Mouse (Mus musculus) limb, embryonic 13.5 days (tissue): ENCODE results near the gene Glce. TPM values are rescaled to one million over a fixed set of nuclear protein-coding genes. Genes with fewer than 3 reads are reported as not detected.

Experiments
- ATAC-seq: fragments of 200-750 bp; cut with Nextera tagmentation; 2 replicates; pipeline ENCODE4 v1.8.0; 2017; ENCODE audit warnings: low read depth, moderate number of reproducible peaks, moderate TSS enrichment; ENCODE audit not compliant: low FRiP score
- H3K27ac ChIP-seq: fragments of 300-500 bp; sonication (generic); 2 replicates; pipeline ENCODE4 v1.5.1; 2015; ENCODE audit warnings: inconsistent platforms, mild to moderate bottlenecking, moderate library complexity
- H3K27me3 ChIP-seq: fragments of 300-500 bp; sonication (generic); 2 replicates; pipeline ENCODE4 v1.6.1; 2015; ENCODE audit warnings: mild to moderate bottlenecking, inconsistent platforms
- H3K36me3 ChIP-seq: fragments of 300-500 bp; sonication (generic); 2 replicates; pipeline ENCODE4 v1.6.1; 2015; ENCODE audit warnings: inconsistent platforms, mild to moderate bottlenecking, moderate library complexity
- H3K4me1 ChIP-seq: fragments of 300-500 bp; sonication (generic); 2 replicates; pipeline ENCODE4 v1.6.1; 2015; ENCODE audit warnings: inconsistent platforms
- H3K4me2 ChIP-seq: fragments of 300-500 bp; sonication (generic); replicated peaks from 2 replicates; pipeline ENCODE4 v1.6.1; 2015; ENCODE audit warnings: inconsistent platforms, mild to moderate bottlenecking, moderate library complexity
- H3K4me3 ChIP-seq: fragments of 300-500 bp; sonication (generic); 2 replicates; pipeline ENCODE4 v1.5.1; 2015; ENCODE audit warnings: moderate library complexity, mild to moderate bottlenecking, inconsistent platforms
- H3K9ac ChIP-seq: fragments of 300-500 bp; sonication (generic); 2 replicates; pipeline ENCODE4 v1.6.1; 2015; ENCODE audit warnings: mild to moderate bottlenecking, inconsistent platforms
- H3K9me3 ChIP-seq: fragments of 300-500 bp; sonication (generic); 2 replicates; pipeline ENCODE4 v1.6.1; 2016; ENCODE audit warnings: inconsistent platforms
- WGBS: fragments of 180-500 bp; shearing (Covaris S2); methylation state at CpG from one replicate; pipeline ENCODE4 v1.1.7; 2015; 5-methylcytosine and 5-hydroxymethylcytosine counted together
- polyA plus RNA-seq: library from polyadenylated mRNA; unstranded; fragments of >200 nt; fragmentation: Nextera tagmentation; extraction: Ambion mirVana; gene quantifications from 2 replicates; pipeline ENCODE4 v1.2.1, GENCODE M21; 2015

Glce gene
- polyA plus RNA-seq, result 27.6 and 32.4 TPM in 2 replicates

DNA sequence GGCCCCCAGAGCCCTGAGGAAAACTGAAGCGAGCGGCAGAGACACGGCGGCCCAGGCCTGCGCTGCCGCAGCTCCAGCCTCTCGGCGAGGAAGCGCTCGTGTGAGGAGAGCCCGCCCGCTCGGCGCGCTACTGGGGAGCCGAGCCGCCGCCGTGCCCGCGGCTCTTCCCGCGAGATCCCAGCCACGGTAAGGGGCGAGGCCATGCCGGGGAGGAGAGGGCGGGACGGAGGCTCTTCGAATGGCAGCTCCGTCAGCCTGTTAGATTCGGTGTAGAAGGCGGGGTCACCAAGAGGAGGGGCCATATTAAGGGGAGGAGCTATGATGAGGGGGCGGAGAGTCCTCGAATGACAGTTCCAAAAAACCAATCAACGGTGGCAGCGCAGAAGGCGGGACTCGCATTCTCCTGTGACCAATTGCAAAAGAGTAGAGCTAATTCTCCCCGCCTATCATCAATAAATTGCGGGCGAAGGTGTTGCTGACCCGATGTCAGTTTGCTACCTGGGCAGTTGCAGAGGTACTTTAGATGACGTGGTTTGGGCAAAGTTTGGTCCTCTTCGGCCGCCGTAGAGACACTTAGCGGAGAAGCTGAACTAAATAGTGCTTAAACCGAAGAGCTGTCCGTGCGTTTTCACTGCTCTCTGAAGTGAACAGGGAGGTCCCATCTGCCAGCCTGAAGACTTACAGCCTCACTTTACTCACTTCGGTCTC lies at the start of gene Glce:
TSS of gene Glce (minus strand) at position 148 of the 708 bp plus-strand sequence.
- Histone ChIP-seq H3K4me3 (peak within 1 kb of the TSS; percentile 82), H3K9ac (peak within 1 kb of the TSS; percentile 93), H3K36me3 (no peaks in the 10 kb centered on the region), H3K4me2 (peak within 1 kb of the TSS; percentile 86), H3K27me3 (no peaks in the 10 kb centered on the region), H3K9me3 (no peaks in the 10 kb centered on the region), H3K27ac (peak within 1 kb of the TSS; percentile 91), H3K4me1 (peaks cover 10% of the 10 kb centered on the region)
- under 1% methylated on average over 51 of the region's 51 CpGs for WGBS
- peak; percentile 99 for ATAC-seq

DNA sequence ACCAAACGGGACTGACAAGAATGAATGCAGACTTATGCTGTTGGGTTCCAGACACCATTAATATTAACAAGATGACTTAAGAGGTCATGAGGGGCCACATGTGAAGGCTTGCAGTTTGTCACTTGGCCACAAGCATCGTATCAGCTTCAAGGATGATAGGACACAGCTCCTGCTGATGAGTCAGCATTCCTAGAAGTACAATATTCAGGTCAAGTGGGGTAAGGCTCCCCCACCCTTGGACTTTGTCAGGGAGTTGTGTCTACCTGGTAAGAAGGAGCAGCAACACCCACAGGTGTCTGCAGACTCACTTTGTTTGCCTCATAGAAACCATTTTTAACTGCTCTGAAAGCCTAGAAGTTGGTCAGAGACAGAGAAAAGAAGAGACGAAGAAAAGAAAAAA lies 49.8 kb upstream of the Glce start:
- 75% methylated on average over 3 of the region's 3 CpGs for WGBS

DNA sequence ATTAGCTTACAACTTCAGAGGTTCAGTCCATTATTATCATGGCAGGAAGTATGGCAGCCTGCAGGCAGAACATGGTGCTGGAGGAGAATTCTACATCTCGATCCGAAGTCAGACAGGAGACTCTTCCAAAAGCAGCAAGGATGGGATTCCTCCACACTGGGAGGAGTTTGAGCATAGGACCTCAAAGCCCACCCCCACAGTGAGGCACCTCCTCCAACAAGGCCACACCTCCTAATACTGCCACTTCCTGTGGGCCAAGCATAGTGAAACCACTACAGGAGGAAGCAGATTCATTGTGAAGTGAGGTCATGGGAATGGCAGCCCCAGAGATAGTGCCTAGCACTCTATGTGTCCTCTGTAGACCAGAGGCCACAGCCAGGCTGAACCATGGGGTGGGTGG lies 48.5 kb upstream of the Glce start:
- no peak for ATAC-seq
- H3K27me3 ChIP-seq, result 0 out of 2 replicates have a peak, but pooled peaks cover 5% of the 10 kb centered on the region
- H3K4me3 ChIP-seq, result no peak overlapping the region
- no peak overlapping the region for H3K27ac ChIP-seq
- H3K36me3 ChIP-seq, result no peaks in the 10 kb centered on the region
- no peak overlapping the region for H3K9ac ChIP-seq
- no peak overlapping the region for H3K4me2 ChIP-seq
- WGBS, result 83% methylated on average over 2 of the region's 2 CpGs
- H3K4me1 ChIP-seq, result peaks cover 12% of the 10 kb centered on the region
- H3K9me3 ChIP-seq, result no peaks in the 10 kb centered on the region

More for the DNA sequence above, 49.8 kb upstream of the Glce start:
- H3K9ac ChIP-seq, result no peak overlapping the region
- H3K4me1 ChIP-seq, result no peaks in the 10 kb centered on the region; the same call in 1 of the 2 replicates
- H3K27me3 ChIP-seq, result 0 out of 2 replicates have a peak, but pooled peaks cover 4% of the 10 kb centered on the region
- no peak for ATAC-seq
- no peaks in the 10 kb centered on the region for H3K36me3 ChIP-seq
- H3K27ac ChIP-seq, result no peak overlapping the region
- no peaks in the 10 kb centered on the region for H3K9me3 ChIP-seq
- H3K4me3 ChIP-seq, result no peak overlapping the region
- H3K4me2 ChIP-seq, result no peak overlapping the region

DNA sequence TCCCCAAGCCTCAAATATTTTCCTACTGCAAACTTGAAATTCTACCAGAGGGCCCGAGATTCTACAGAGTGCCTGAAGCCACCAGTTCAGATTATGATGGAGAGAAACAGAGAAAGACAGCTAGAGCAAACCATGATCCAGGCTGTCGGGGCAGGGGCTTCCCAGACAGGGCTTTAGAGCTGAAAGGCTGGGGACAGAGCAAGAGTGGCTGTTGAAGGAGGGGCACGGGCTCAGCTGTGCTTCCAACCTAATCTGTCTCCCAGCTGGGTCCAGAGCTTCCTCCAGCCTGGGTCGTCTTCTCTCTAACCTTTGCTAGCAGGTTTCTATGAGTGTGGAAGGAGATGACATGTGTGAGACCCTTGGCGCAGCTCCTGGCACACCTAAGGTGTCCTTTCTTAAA lies 44.2 kb upstream of the Glce start:
- ATAC-seq, result no peak; the same call in 1 of the 2 replicates

DNA sequence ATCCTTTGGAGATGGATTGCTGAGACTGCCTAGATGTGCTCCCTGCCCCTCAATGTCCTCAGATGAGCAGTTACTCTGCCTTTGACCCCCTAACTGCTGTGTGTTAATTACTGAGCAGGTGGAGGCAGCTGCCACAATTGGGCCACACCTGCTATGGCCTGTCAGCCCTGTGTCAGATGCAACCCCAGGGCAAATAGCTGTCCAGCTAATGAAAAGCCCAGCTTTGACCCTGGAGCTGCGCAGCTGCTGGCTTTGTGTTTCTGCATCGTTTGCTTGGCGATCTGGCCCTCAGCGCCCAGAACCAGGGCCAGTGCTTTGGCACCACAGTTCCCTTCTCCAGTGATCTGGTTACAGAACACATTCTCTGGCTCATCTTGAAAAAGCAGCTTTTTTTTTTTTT lies 43.7 kb upstream of the Glce start:
- Histone ChIP-seq H3K4me1 (peaks cover 25% of the 10 kb centered on the region), H3K4me3 (no peak overlapping the region), H3K4me2 (no peak overlapping the region), H3K27me3 (0 out of 2 replicates have a peak, but pooled peaks cover 4% of the 10 kb centered on the region), H3K9ac (no peak overlapping the region), H3K9me3 (no peaks in the 10 kb centered on the region), H3K36me3 (no peaks in the 10 kb centered on the region), H3K27ac (0 out of 2 replicates have a peak overlapping the region, but pooled peaks have one; percentile 22)
- WGBS, result 34% methylated on average over 4 of the region's 4 CpGs
- peak; percentile 59 for ATAC-seq

More for the DNA sequence above, 44.2 kb upstream of the Glce start:
- no peaks in the 10 kb centered on the region for H3K9me3 ChIP-seq
- 44% methylated on average over 5 of the region's 5 CpGs for WGBS
- 0 out of 2 replicates have a peak, but pooled peaks cover 4% of the 10 kb centered on the region for H3K27me3 ChIP-seq
- no peak overlapping the region for H3K4me2 ChIP-seq
- no peak overlapping the region for H3K9ac ChIP-seq
- H3K4me1 ChIP-seq, result peaks cover 25% of the 10 kb centered on the region
- no peaks in the 10 kb centered on the region for H3K36me3 ChIP-seq
- no peak overlapping the region for H3K4me3 ChIP-seq
- H3K27ac ChIP-seq, result no peak overlapping the region; the same call in 1 of the 2 replicates

DNA sequence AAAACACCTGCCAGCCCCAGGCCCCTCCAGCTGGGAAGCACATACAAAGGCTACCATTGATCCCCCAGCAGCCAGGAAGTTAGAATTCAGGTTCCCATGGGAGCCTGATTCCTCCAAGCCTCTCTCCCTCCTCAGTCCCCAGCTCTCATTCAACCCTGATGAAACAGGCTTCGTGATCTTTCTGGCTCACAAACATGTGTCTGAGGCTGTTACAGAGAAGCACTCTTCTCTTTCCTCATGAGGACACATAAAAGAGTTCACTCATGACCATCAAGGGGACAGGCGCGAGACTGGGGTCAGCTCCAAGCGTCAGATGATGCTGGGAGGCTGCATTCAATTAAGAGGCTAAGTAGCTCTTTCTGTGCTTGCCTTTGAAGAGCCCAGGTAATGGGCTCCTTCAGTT lies 40.4 kb upstream of the Glce start:
- H3K36me3 ChIP-seq, result no peaks in the 10 kb centered on the region
- H3K27me3 ChIP-seq, result 0 out of 2 replicates have a peak, but pooled peaks cover 4% of the 10 kb centered on the region
- no peak overlapping the region for H3K9ac ChIP-seq
- 0 out of 2 replicates have a peak overlapping the region, but pooled peaks have one; percentile 19 for H3K4me2 ChIP-seq
- no peak overlapping the region for H3K4me3 ChIP-seq
- peak overlapping the region; percentile 48; the same call in 1 of the 2 replicates for H3K27ac ChIP-seq
- peak; percentile 8; the same call in 1 of the 2 replicates for ATAC-seq
- WGBS, result 13% methylated on average over 4 of the region's 4 CpGs
- peaks cover 25% of the 10 kb centered on the region for H3K4me1 ChIP-seq
- H3K9me3 ChIP-seq, result no peaks in the 10 kb centered on the region

DNA sequence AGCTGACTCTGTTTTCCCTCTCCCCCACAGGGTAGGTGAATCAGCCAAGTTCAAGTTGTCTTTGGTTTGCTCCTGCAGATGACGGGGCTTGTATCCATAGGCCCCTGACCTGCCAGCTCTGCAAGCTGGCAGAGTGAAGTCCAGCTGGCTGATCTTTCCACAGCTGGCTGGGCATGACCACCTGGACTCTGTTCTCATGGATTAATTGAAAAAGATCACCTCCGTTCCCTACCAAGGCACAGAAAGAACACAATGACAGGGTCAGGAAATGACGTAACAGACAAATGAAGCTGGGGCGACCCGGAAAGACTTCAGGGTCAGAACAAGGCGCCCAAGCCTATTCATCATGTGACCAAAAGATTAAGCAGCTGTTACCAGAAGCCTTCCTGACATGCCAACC lies 38.3 kb upstream of the Glce start:
- H3K27ac ChIP-seq, result no peak overlapping the region
- ATAC-seq, result no peak
- WGBS, result 64% methylated on average over 6 of the region's 6 CpGs
- H3K4me2 ChIP-seq, result no peak overlapping the region
- no peak overlapping the region for H3K4me3 ChIP-seq
- no peaks in the 10 kb centered on the region for H3K36me3 ChIP-seq
- peaks cover 12% of the 10 kb centered on the region for H3K4me1 ChIP-seq
- no peaks in the 10 kb centered on the region for H3K9me3 ChIP-seq
- H3K27me3 ChIP-seq, result no peaks in the 10 kb centered on the region
- no peak overlapping the region for H3K9ac ChIP-seq

DNA sequence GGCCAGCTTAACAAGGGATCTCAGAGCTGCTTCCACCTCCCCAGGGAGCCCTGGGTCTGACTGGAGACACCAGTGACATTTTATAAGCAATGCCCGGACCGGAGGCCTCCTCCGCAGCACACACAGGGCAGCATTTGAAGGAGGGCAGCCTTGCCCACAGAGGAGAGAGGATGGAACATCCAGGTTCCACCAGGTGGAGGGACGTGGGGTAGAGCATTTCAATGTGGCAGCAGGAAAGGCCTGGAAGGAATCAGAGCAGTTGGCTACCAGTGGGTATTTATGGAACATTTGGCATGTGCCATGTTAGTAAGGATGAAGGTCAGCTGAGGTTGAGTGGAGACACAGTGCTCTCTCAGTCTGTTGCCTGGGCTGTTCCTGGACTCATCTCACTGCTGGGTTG lies 36.3 kb upstream of the Glce start:
- no peak overlapping the region for H3K9ac ChIP-seq
- no peak overlapping the region for H3K27ac ChIP-seq
- H3K9me3 ChIP-seq, result no peaks in the 10 kb centered on the region
- H3K36me3 ChIP-seq, result no peaks in the 10 kb centered on the region
- H3K4me2 ChIP-seq, result no peak overlapping the region
- no peaks in the 10 kb centered on the region for H3K27me3 ChIP-seq
- H3K4me1 ChIP-seq, result peaks cover 25% of the 10 kb centered on the region
- WGBS, result 83% methylated on average over 4 of the region's 4 CpGs
- ATAC-seq, result no peak
- H3K4me3 ChIP-seq, result no peak overlapping the region

DNA sequence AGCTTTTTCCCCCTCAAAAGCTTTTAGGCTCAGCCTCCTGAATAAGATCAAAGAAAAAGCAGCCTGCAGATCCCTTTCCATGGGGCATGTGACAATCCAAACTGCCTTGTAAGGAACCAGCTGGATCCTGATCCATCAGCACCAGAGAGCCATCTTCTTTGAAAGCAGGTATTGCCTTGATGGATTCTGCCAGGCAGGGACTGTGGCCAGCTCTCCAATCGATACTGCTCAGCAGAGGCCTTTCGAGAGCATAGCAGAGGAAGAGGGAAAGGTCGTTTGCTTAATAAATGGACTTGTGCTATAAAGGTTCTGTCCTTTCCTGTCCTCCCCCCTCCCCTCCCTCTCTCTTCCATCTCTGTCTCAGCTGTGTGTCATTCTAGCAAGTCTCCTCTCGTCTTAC lies 33.4 kb upstream of the Glce start:
- 21% methylated on average over 4 of the region's 4 CpGs for WGBS
- Histone ChIP-seq H3K4me2 (no peak overlapping the region), H3K4me1 (peaks cover 13% of the 10 kb centered on the region; the same call in 1 of the 2 replicates), H3K27ac (no peak overlapping the region), H3K9me3 (no peaks in the 10 kb centered on the region), H3K9ac (no peak overlapping the region), H3K27me3 (no peaks in the 10 kb centered on the region), H3K36me3 (no peaks in the 10 kb centered on the region), H3K4me3 (no peak overlapping the region)
- ATAC-seq, result no peak

DNA sequence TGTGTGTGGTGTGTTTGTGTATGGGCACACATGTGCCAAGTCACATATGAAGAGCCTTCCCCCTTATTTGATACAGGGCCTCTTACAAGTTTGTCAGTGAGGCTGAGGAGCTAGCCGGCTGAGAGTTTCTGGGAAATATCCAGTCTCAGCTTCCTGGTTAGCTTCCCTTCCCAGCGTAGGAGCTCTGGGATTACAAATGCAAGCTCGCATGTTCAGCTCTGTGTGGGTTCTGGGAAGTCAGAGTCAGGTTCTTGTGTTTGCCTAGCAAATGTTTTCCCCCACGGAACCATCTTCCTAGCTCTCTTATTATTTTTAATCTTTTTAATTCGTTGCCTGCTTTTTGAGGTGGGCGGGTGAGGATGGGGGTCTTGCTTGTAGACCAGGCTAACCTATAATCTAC lies 32.9 kb upstream of the Glce start:
- no peak for ATAC-seq
- no peaks in the 10 kb centered on the region for H3K9me3 ChIP-seq
- no peak overlapping the region for H3K9ac ChIP-seq
- no peak overlapping the region for H3K27ac ChIP-seq
- WGBS, result 70% methylated on average over 6 of the region's 6 CpGs
- H3K4me1 ChIP-seq, result peaks cover 13% of the 10 kb centered on the region; the same call in 1 of the 2 replicates
- H3K4me2 ChIP-seq, result no peak overlapping the region
- H3K27me3 ChIP-seq, result no peaks in the 10 kb centered on the region
- H3K4me3 ChIP-seq, result no peak overlapping the region
- no peaks in the 10 kb centered on the region for H3K36me3 ChIP-seq

DNA sequence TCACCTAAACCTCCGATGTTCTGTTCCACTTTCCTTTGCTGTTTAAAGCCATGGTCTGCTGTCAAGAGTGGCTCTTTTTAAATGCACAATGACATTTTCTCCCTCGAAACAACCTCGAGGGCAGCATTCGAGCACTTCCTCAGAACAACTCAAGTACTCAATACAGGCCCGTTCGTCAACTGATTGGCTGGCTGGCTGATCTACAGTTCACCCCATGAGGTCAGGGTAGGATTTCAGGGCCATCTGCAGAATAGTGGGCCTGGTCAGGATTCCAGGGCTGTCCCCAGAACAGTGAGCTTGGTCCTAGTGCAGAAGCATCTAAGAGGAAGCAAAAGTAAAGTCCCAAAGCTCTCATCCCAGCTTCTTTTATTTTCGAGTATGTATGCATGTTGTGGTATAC lies 32.5 kb upstream of the Glce start:
- Histone ChIP-seq H3K9me3 (no peaks in the 10 kb centered on the region), H3K27me3 (no peaks in the 10 kb centered on the region), H3K4me2 (no peak overlapping the region), H3K27ac (no peak overlapping the region), H3K36me3 (no peaks in the 10 kb centered on the region), H3K4me1 (peaks cover 13% of the 10 kb centered on the region; the same call in 1 of the 2 replicates), H3K4me3 (no peak overlapping the region), H3K9ac (no peak overlapping the region)
- WGBS, result 69% methylated on average over 7 of the region's 7 CpGs
- ATAC-seq, result no peak

DNA sequence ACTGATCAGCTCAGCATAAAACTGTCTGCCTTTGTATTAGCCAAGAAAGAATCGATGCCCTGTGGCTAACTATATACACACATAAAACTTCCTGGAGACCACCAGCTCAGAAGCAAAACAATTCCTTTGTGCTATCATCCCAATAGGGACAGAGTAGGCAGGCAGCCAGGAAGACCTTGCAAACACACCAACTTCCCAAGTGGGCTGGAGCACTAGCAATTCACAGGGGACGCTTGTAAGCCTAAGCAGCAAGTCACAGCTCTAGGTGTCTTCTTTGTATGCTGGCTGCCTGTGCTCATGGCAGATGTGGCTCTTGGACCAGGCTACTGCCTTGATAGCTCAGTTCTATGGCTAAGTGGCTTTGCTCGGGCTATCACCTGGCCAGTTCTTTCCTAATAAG lies 32.1 kb upstream of the Glce start:
- no peak overlapping the region for H3K4me2 ChIP-seq
- no peaks in the 10 kb centered on the region for H3K27me3 ChIP-seq
- H3K4me3 ChIP-seq, result no peak overlapping the region
- no peak for ATAC-seq
- WGBS, result 63% methylated on average over 3 of the region's 3 CpGs
- no peak overlapping the region for H3K27ac ChIP-seq
- H3K9ac ChIP-seq, result no peak overlapping the region
- H3K4me1 ChIP-seq, result peaks cover 13% of the 10 kb centered on the region; the same call in 1 of the 2 replicates
- no peaks in the 10 kb centered on the region for H3K36me3 ChIP-seq
- no peaks in the 10 kb centered on the region for H3K9me3 ChIP-seq
